Mouse (Mus musculus) liver, embryonic 11.5 days (tissue): ENCODE data around the gene Ccr2. TPM values are rescaled to one million over a fixed set of nuclear protein-coding genes. Genes with fewer than 3 reads are reported as not detected.
"Not testable (repeated sequence)": the region's sequence is repeated elsewhere in the genome, so short reads cannot be mapped to it uniquely, and the experiment has no call there.

Experiments used
- ATAC-seq: fragments of 200-750 bp; cut with Nextera tagmentation; replicated peaks from 2 replicates; pipeline ENCODE4 v1.8.0; 2017; ENCODE audit warnings: moderate number of reproducible peaks, mild to moderate bottlenecking, moderate TSS enrichment, moderate library complexity; ENCODE audit not compliant: low FRiP score
- DNase-seq: peaks from one replicate; pipeline ENCODE4 v3.0.0-alpha.2; 2017; ENCODE audit warnings: low spot score
- H3K27ac ChIP-seq: fragments of 300-500 bp; sonication (generic); 2 replicates; pipeline ENCODE4 v1.5.1; 2014; ENCODE audit warnings: mild to moderate bottlenecking, low read depth, low read length, control low read depth
- H3K27me3 ChIP-seq: fragments of 300-500 bp; sonication (generic); replicated peaks from 2 replicates; pipeline ENCODE4 v1.6.1; 2014; ENCODE audit warnings: low read length, mixed read lengths; ENCODE audit not compliant: control insufficient read depth, insufficient read depth
- H3K36me3 ChIP-seq: fragments of 300-500 bp; sonication (generic); 2 replicates; pipeline ENCODE4 v1.6.1; 2014; ENCODE audit warnings: mild to moderate bottlenecking, low read length, moderate library complexity, mixed read lengths; ENCODE audit not compliant: control insufficient read depth, insufficient read depth
- H3K4me1 ChIP-seq: fragments of 300-500 bp; sonication (generic); replicated peaks from 2 replicates; pipeline ENCODE4 v1.6.1; 2014; ENCODE audit warnings: low read length, mixed read lengths; ENCODE audit not compliant: control insufficient read depth, insufficient read depth
- H3K4me2 ChIP-seq: fragments of 300-500 bp; sonication (generic); 2 replicates; pipeline ENCODE4 v1.6.1; 2014; ENCODE audit warnings: mild to moderate bottlenecking, control low read depth, moderate library complexity
- H3K4me3 ChIP-seq: fragments of 300-500 bp; sonication (generic); 2 replicates; pipeline ENCODE4 v1.5.1; 2014; ENCODE audit warnings: low read depth, low read length, control low read depth
- H3K9ac ChIP-seq: fragments of 300-500 bp; sonication (generic); 2 replicates; pipeline ENCODE4 v1.6.1; 2014; ENCODE audit warnings: low read depth, low read length, control low read depth
- H3K9me3 ChIP-seq: fragments of 300-500 bp; sonication (generic); 2 replicates; pipeline ENCODE4 v1.6.1; 2016; ENCODE audit warnings: low read length, inconsistent platforms, mixed read lengths; ENCODE audit not compliant: control insufficient read depth
- WGBS: fragments of 180-500 bp; shearing (Covaris S2); extraction: QIAGEN DNeasy Blood & Tissue Kit; methylation state at CpG from one replicate; pipeline ENCODE4 v1.1.7; 2014; 5-methylcytosine and 5-hydroxymethylcytosine counted together
- polyA plus RNA-seq: library from polyadenylated mRNA; unstranded; fragments of >200 nt; fragmentation: Nextera tagmentation; extraction: Ambion mirVana; gene quantifications from 2 replicates; pipeline ENCODE4 v1.2.1, GENCODE M21; 2014

The Ccr2 gene
- 0.64 and 0.80 TPM in 2 replicates for polyA plus RNA-seq

GRCm38 (mm10) chr9:124101723-124102122 is at the start of gene Ccr2:
Gene Ccr2, plus strand, starts transcription at chr9:124101950.
- H3K4me1 ChIP-seq = 0 out of 2 replicates have a peak, but pooled peaks cover 3% of the 10 kb centered on the region
- H3K4me2 ChIP-seq = no peak within 1 kb of the TSS
- H3K4me3 ChIP-seq = no peak within 1 kb of the TSS
- H3K9ac ChIP-seq = no peak within 1 kb of the TSS
- 81% methylated on average over 4 of the region's 4 CpGs for WGBS
- DNase-seq (no peak), ATAC-seq (no peak)
- H3K9me3 ChIP-seq = no peaks in the 10 kb centered on the region
- H3K27me3 ChIP-seq = no peaks in the 10 kb centered on the region
- no peak within 1 kb of the TSS for H3K27ac ChIP-seq
- no peaks in the 10 kb centered on the region for H3K36me3 ChIP-seq

GRCm38 (mm10) chr9:124053532-124053931 is 48.2 kb upstream of the Ccr2 start:
- no peaks in the 10 kb centered on the region for H3K9me3 ChIP-seq
- DNase-seq = no peak
- 53% methylated on average over 2 of the region's 2 CpGs for WGBS
- no peak for ATAC-seq
- no peaks in the 10 kb centered on the region for H3K36me3 ChIP-seq
- no peak overlapping the region for H3K9ac ChIP-seq
- H3K4me2 ChIP-seq = no peak overlapping the region
- H3K27me3 ChIP-seq = no peaks in the 10 kb centered on the region
- H3K4me3 ChIP-seq = no peak overlapping the region
- H3K27ac ChIP-seq = no peak overlapping the region
- H3K4me1 ChIP-seq = no peaks in the 10 kb centered on the region

- H3K27ac ChIP-seq = no peak overlapping the region
- no peak overlapping the region for H3K9ac ChIP-seq
- ATAC-seq = no peak
These were observed 45.5 kb upstream of the Ccr2 start for GRCm38 (mm10) chr9:124056158-124056709.

GRCm38 (mm10) chr9:124059660-124060352 is 41.9 kb upstream of the Ccr2 start:
- no peak overlapping the region for H3K4me2 ChIP-seq
- WGBS = 72% methylated on average over 2 of the region's 2 CpGs
- H3K4me3 ChIP-seq = no peak overlapping the region
- no peaks in the 10 kb centered on the region for H3K27me3 ChIP-seq
- H3K36me3 ChIP-seq = no peaks in the 10 kb centered on the region
- no peak overlapping the region for H3K9ac ChIP-seq
- H3K27ac ChIP-seq = no peak overlapping the region
- ATAC-seq = peak; percentile 53; the same call in 1 of the 2 replicates
- no peaks in the 10 kb centered on the region for H3K9me3 ChIP-seq
- no peak for DNase-seq
- no peaks in the 10 kb centered on the region for H3K4me1 ChIP-seq

More at GRCm38 (mm10) chr9:124056158-124056709, 45.5 kb upstream of the Ccr2 start:
- no peak overlapping the region for H3K4me3 ChIP-seq
- no peaks in the 10 kb centered on the region for H3K4me1 ChIP-seq
- H3K36me3 ChIP-seq = no peaks in the 10 kb centered on the region
- no peaks in the 10 kb centered on the region for H3K27me3 ChIP-seq
- no peak for DNase-seq
- H3K4me2 ChIP-seq = no peak overlapping the region
- no peaks in the 10 kb centered on the region for H3K9me3 ChIP-seq
- WGBS = 49% methylated on average over 3 of the region's 3 CpGs

- DNase-seq = not testable (repeated sequence)
These were observed 40.0 kb upstream of the Ccr2 start for GRCm38 (mm10) chr9:124061474-124062432.

GRCm38 (mm10) chr9:124066572-124067103 is 35.1 kb upstream of the Ccr2 start:
- H3K4me3 ChIP-seq = no peak overlapping the region
- DNase-seq (no peak), ATAC-seq (no peak)
- no peaks in the 10 kb centered on the region for H3K36me3 ChIP-seq
- H3K9me3 ChIP-seq = no peaks in the 10 kb centered on the region
- no peak overlapping the region for H3K27ac ChIP-seq
- H3K27me3 ChIP-seq = no peaks in the 10 kb centered on the region
- H3K4me2 ChIP-seq = no peak overlapping the region
- H3K9ac ChIP-seq = no peak overlapping the region
- 0 out of 2 replicates have a peak, but pooled peaks cover 2% of the 10 kb centered on the region for H3K4me1 ChIP-seq

More at GRCm38 (mm10) chr9:124061474-124062432, 40.0 kb upstream of the Ccr2 start:
- H3K4me2 ChIP-seq, H3K4me1 ChIP-seq, H3K27me3 ChIP-seq, H3K9ac ChIP-seq, H3K9me3 ChIP-seq, H3K36me3 ChIP-seq, H3K4me3 ChIP-seq: not testable (repeated sequence)
- peak; percentile 49; the same call in 1 of the 2 replicates for ATAC-seq
- H3K27ac ChIP-seq = peak overlapping the region; percentile 64
- 40% methylated on average over 3 of the region's 3 CpGs for WGBS

- Histone ChIP-seq H3K9ac (no peak overlapping the region), H3K36me3 (no peaks in the 10 kb centered on the region), H3K27me3 (no peaks in the 10 kb centered on the region), H3K4me2 (no peak overlapping the region), H3K4me1 (0 out of 2 replicates have a peak, but pooled peaks cover 2% of the 10 kb centered on the region), H3K9me3 (no peaks in the 10 kb centered on the region), H3K4me3 (no peak overlapping the region), H3K27ac (no peak overlapping the region)
- ATAC-seq (no peak), DNase-seq (no peak)
- 33% methylated on average over 2 of the region's 2 CpGs for WGBS
These were observed 33.4 kb upstream of the Ccr2 start for GRCm38 (mm10) chr9:124068098-124069058.
